In genomic region chr2:167336384-167337213, GRCm38 (mm10) we compare ENCODE assay signal across 9 mouse cellular contexts. TPM values are rescaled to one million over a fixed set of nuclear protein-coding genes. Genes with fewer than 3 reads are reported as not detected.
A peak's percentile ranks its signal among the peaks of the same experiment; 100 is the strongest.
DNase-seq lines count a peak whose midpoint lies in the region; ATAC-seq and TF ChIP-seq lines count a peak whose summit lies in the region.
"Had no signal": no experiment of that assay in that cellular context is flagged by ENCODE, and none has a peak within 500 bp of the region (broad histone marks: within the 10 kb centered on the region; RNA-seq: fewer than 3 reads in every experiment).

No protein-coding gene starts in this region.

- intact Hi-C loops in gastrocnemius, postnatal 14 days (cut with DNase I; ENCODE audit: low total_unique reads), result loop anchor here (5.0 kb wide), 1 partner anchor 34 kb away; no protein-coding TSS in a partner anchor

- ATAC-seq in hindbrain, embryonic 12.5 days (ENCODE audit: low FRiP score), result no peak
- ATAC-seq in hindbrain, embryonic 14.5 days (ENCODE audit: low FRiP score), result no peak
- 0 out of 2 replicates have a peak, but pooled peaks have one; percentile 7 for ATAC-seq in liver, embryonic 16.5 days (ENCODE audit: low read depth)

- no peaks in the 10 kb centered on the region for H3K36me3 ChIP-seq in hindbrain, embryonic 12.5 days
- no peaks in the 10 kb centered on the region for H3K36me3 ChIP-seq in hindbrain, embryonic 14.5 days (replicated peaks; ENCODE audit: control insufficient read depth, insufficient read depth)
- H3K36me3 ChIP-seq in liver, embryonic 16.5 days (ENCODE audit: control insufficient read depth, insufficient read depth), result no peaks in the 10 kb centered on the region
- no peaks in the 10 kb centered on the region for H3K36me3 ChIP-seq in kidney, adult 2 months (ENCODE audit: control insufficient read depth, insufficient read depth, low read length)

- 76% methylated on average over 10 of the region's 10 CpGs for WGBS in hindbrain, embryonic 12.5 days
- 63% methylated on average over 10 of the region's 10 CpGs for WGBS in hindbrain, embryonic 14.5 days
- 41% methylated on average over 10 of the region's 10 CpGs for whole genome bisulfite sequencing in liver, embryonic 16.5 days (ENCODE audit: insufficient replicate concordance)
- WGBS in kidney, adult 2 months, result 54% methylated on average over 10 of the region's 10 CpGs

- no peaks in the 10 kb centered on the region for H3K27me3 ChIP-seq in hindbrain, embryonic 12.5 days
- H3K27me3 ChIP-seq in hindbrain, embryonic 14.5 days (ENCODE audit: control insufficient read depth, insufficient read depth, low read length), result no peaks in the 10 kb centered on the region
- H3K27me3 ChIP-seq in liver, embryonic 16.5 days (ENCODE audit: control insufficient read depth, insufficient read depth, low read depth, low read length), result no peaks in the 10 kb centered on the region
- no peaks in the 10 kb centered on the region for H3K27me3 ChIP-seq in kidney, adult 2 months (replicated peaks; ENCODE audit: control insufficient read depth, insufficient read depth, low read length)

- no peak overlapping the region; the same call in 1 of the 2 replicates for H3K9ac ChIP-seq in hindbrain, embryonic 12.5 days
- no peak overlapping the region for H3K9ac ChIP-seq in hindbrain, embryonic 14.5 days
- peak overlapping the region; percentile 31 for H3K9ac ChIP-seq in liver, embryonic 16.5 days (ENCODE audit: low read depth, low read length)

- DNase-seq in hindbrain, embryonic 14.5 days (ENCODE audit: low spot score), result no peak
- DNase-seq in cerebellum, adult 11 months, result peak; percentile 71
- peak; percentile 38 for DNase-seq in gastrocnemius, postnatal 14 days
- DNase-seq in ovary, postnatal 14 days (ENCODE audit: low spot score), result no peak
- no peak for DNase-seq in kidney, adult 2 months
- DNase-seq in MN1 (ENCODE audit: low spot score), result no peak

- no peaks in the 10 kb centered on the region for H3K9me3 ChIP-seq in hindbrain, embryonic 12.5 days (replicated peaks)
- no peaks in the 10 kb centered on the region for H3K9me3 ChIP-seq in hindbrain, embryonic 14.5 days (ENCODE audit: control insufficient read depth, low read length)
- no peaks in the 10 kb centered on the region for H3K9me3 ChIP-seq in liver, embryonic 16.5 days (replicated peaks; ENCODE audit: control insufficient read depth, low read length)

- no peak for TF ChIP-seq CTCF in kidney, adult 2 months (conservative IDR thresholded peaks at IDR 0.05; ENCODE audit: insufficient read depth, insufficient read length, low read depth, low read length)

- H3K4me3 ChIP-seq in hindbrain, embryonic 12.5 days, result no peak overlapping the region
- no peak overlapping the region for H3K4me3 ChIP-seq in hindbrain, embryonic 14.5 days (replicated peaks; ENCODE audit: low read length)
- no peak overlapping the region for H3K4me3 ChIP-seq in liver, embryonic 16.5 days (ENCODE audit: low read depth, low read length)
- no peak overlapping the region for H3K4me3 ChIP-seq in kidney, adult 2 months (ENCODE audit: insufficient read depth, low read depth, low read length)
- H3K4me3 ChIP-seq: left cerebral cortex, adult 2 months had no signal

- H3K27ac ChIP-seq in hindbrain, embryonic 12.5 days, result 0 out of 2 replicates have a peak overlapping the region, but pooled peaks have one; percentile 5
- no peak overlapping the region for H3K27ac ChIP-seq in hindbrain, embryonic 14.5 days
- H3K27ac ChIP-seq in liver, embryonic 16.5 days (ENCODE audit: low read length), result peak overlapping the region; percentile 50
- no peak overlapping the region for H3K27ac ChIP-seq in kidney, adult 2 months (ENCODE audit: insufficient read depth, low read depth, low read length)
- H3K27ac ChIP-seq: left cerebral cortex, adult 2 months had no signal

- no peak for TF ChIP-seq POLR2A in kidney, adult 2 months (IDR thresholded peaks at IDR 0.05; ENCODE audit: low read depth, low read length)

- H3K4me2 ChIP-seq in hindbrain, embryonic 12.5 days (replicated peaks), result no peak overlapping the region
- no peak overlapping the region for H3K4me2 ChIP-seq in hindbrain, embryonic 14.5 days (replicated peaks)
- 0 out of 2 replicates have a peak overlapping the region, but pooled peaks have one; percentile 6 for H3K4me2 ChIP-seq in liver, embryonic 16.5 days (ENCODE audit: low read depth, low read length)

- peaks cover 27% of the 10 kb centered on the region for H3K4me1 ChIP-seq in hindbrain, embryonic 12.5 days
- H3K4me1 ChIP-seq in hindbrain, embryonic 14.5 days (replicated peaks; ENCODE audit: control insufficient read depth, insufficient read depth, low read length), result peaks cover 11% of the 10 kb centered on the region
- peaks cover 48% of the 10 kb centered on the region for H3K4me1 ChIP-seq in liver, embryonic 16.5 days (ENCODE audit: control insufficient read depth, low read depth, low read length)
- peaks cover 33% of the 10 kb centered on the region for H3K4me1 ChIP-seq in kidney, adult 2 months (ENCODE audit: control insufficient read depth, insufficient read depth, low read length)

RNA-seq across cellular contexts. Expression of gene B4galt5, which starts 12.4 kb away (rescaled TPM):
- polyA plus RNA-seq in hindbrain, embryonic 12.5 days (2016; fragmentation: Nextera tagmentation; extraction: Ambion mirVana), result 19.3 and 20.2 TPM in 2 replicates
- polyA plus RNA-seq in hindbrain, embryonic 14.5 days (2014; fragmentation: Nextera tagmentation; extraction: Ambion mirVana), result 24.7 and 33.3 TPM in 2 replicates
- total RNA-seq in gastrocnemius, postnatal 14 days (2021), result 10 to 100 TPM; 15.0 to 17.6 TPM
- 1.3 and 1.5 TPM in 2 replicates for polyA plus RNA-seq in liver, embryonic 16.5 days (2015; fragmentation: Nextera tagmentation; extraction: Ambion mirVana)
- 51.5 and 54.2 TPM in 2 replicates for polyA plus RNA-seq in kidney, adult 2 months (2012; rRNA removed)

Comparison
In these comparisons a context has a peak if more than half of its experiments do, and no peak if none do; other contexts are left out.
1. H3K27ac ChIP-seq: peak in hindbrain, embryonic 12.5 days (single experiment) and liver, embryonic 16.5 days (single experiment); none in hindbrain, embryonic 14.5 days (single experiment) and kidney, adult 2 months (single experiment).
2. DNase-seq: peak in cerebellum, adult 11 months (single experiment) and gastrocnemius, postnatal 14 days (single experiment); none in hindbrain, embryonic 14.5 days (single experiment), ovary, postnatal 14 days (single experiment), kidney, adult 2 months (single experiment) and MN1 (single experiment).